Mouse (Mus musculus) spleen, adult 2 months (tissue): ENCODE measurements around the gene Cdk7.

Experiments
- CTCF ChIP-seq: fragments of 200-500 bp; IDR thresholded peaks from 2 replicates; pipeline ENCODE4 v1.5.1; 2011; ENCODE audit warnings: mild to moderate bottlenecking, inconsistent platforms; ENCODE audit not compliant: insufficient read depth, insufficient read length, insufficient replicate concordance; ENCODE audit errors: extremely low read depth
- POLR2A ChIP-seq: fragments of 200-500 bp; IDR thresholded peaks from 2 replicates; pipeline ENCODE4 v1.6.1; 2011; ENCODE audit warnings: low read depth, low read length, inconsistent platforms

DNA sequence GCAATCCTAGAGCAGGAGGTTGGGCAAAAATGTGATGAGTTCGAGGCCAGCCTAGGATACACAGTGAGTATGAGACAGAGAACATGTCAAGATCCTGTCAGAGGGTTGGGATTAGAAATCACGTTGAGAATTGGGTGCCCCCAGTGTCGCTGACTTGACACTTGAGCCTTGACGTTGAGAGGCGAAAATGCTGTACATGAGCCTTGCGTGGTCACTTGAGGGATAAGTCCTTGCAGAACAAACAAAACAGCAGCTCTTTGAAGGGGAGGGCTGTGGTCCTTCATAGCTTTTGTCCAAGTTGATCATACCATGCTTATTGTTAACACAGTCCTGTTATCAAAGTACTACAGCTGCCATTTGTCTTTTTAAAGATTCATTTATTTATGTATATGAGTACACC is 46.0 kb upstream of the Cdk7 start:
- TF ChIP-seq CTCF (no peak), POLR2A (no peak)
